Mouse (Mus musculus): ENCODE data around the gene Prkag2. TPM values are rescaled to one million over a fixed set of nuclear protein-coding genes. Genes with fewer than 3 reads are reported as not detected.

The Prkag2 gene
- polyA plus RNA-seq, 1 experiment from 2014 or later: 90.9 TPM

DNA sequence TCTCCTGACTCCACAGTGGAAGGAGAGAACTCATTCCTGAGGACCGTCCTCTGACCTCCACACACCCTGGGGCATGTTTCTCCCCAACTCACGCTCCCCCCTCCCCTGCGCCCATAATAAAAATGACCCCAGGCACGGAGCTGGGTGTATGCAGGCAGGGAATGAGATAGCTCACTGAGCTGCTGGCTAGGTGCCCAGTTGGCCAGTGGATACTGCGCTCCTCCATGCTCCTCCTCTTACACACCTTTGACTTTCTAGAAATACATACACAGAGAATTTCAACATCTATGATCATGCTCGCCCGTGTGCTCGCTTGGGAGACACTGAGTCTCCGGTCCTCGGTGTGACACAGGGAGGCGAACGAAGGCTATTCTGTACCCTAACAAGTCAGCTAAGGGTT lies 124.2 kb downstream of the Prkag2 start:
- H3K27me3 ChIP-seq (replicated peaks): no peaks in the 10 kb centered on the region
- H3K4me1 ChIP-seq: peaks cover 6% of the 10 kb centered on the region; the same call in 1 of the 2 replicates
- H3K4me2 ChIP-seq: no peak overlapping the region
- WGBS: 64% methylated on average over 12 of the region's 12 CpGs
- no peaks in the 10 kb centered on the region for H3K36me3 ChIP-seq
- no peaks in the 10 kb centered on the region for H3K9me3 ChIP-seq (replicated peaks)
- H3K4me3 ChIP-seq (replicated peaks): no peak overlapping the region
- H3K9ac ChIP-seq (replicated peaks): no peak overlapping the region
- no peak overlapping the region for H3K27ac ChIP-seq (replicated peaks)
- no peak for ATAC-seq (ENCODE audit: low FRiP score)

GRCm38 (mm10) chr5:24975100-24975499 lies 125.3 kb downstream of the Prkag2 start:
- H3K4me1 ChIP-seq: peaks cover 6% of the 10 kb centered on the region; the same call in 1 of the 2 replicates
- H3K9me3 ChIP-seq (replicated peaks): no peaks in the 10 kb centered on the region
- no peak overlapping the region for H3K4me2 ChIP-seq
- no peaks in the 10 kb centered on the region for H3K27me3 ChIP-seq (replicated peaks)
- WGBS: 78% methylated on average over 7 of the region's 7 CpGs
- no peaks in the 10 kb centered on the region for H3K36me3 ChIP-seq
- no peak overlapping the region for H3K27ac ChIP-seq (replicated peaks)
- no peak overlapping the region for H3K4me3 ChIP-seq (replicated peaks)
- no peak overlapping the region for H3K9ac ChIP-seq (replicated peaks)
- no peak for ATAC-seq (ENCODE audit: low FRiP score)

DNA sequence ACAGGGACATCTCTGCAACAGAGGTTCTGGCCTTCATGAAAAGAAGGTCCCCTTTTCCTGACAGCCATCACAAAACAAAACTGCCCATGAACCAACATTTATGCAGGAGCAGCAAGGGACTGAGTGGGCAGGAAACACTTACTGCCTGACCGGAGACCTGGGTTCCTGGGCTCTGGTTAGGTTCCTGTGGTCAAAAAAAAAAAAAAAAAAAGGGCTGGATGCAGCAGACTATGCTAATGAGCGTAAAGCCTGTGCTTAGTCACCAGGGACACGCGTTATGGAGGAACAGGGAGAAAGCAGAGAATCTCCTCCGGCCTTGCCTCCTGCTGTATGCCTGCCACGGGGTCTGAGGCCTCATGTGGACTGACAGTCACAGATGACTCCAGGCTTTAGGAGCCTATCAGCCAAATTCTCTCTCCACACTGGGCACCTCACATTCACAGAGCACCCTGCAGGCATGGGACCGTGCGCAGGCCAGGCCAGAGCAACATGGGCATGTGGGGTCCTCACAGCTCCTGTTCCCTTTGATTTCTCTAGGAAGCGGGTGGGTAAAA lies 126.7 kb downstream of the Prkag2 start:
- Histone ChIP-seq H3K4me1 (peaks cover 9% of the 10 kb centered on the region; the same call in 1 of the 2 replicates), H3K9ac (replicated peaks) (no peak overlapping the region), H3K4me2 (no peak overlapping the region), H3K4me3 (replicated peaks) (no peak overlapping the region), H3K27me3 (replicated peaks) (no peaks in the 10 kb centered on the region), H3K36me3 (no peaks in the 10 kb centered on the region), H3K27ac (replicated peaks) (no peak overlapping the region), H3K9me3 (replicated peaks) (no peaks in the 10 kb centered on the region)
- ATAC-seq (ENCODE audit: low FRiP score): no peak
- 77% methylated on average over 9 of the region's 9 CpGs for WGBS

GRCm38 (mm10) chr5:24973228-24973627 lies 127.2 kb downstream of the Prkag2 start:
- WGBS: 73% methylated on average over 13 of the region's 13 CpGs
- H3K36me3 ChIP-seq: no peaks in the 10 kb centered on the region
- H3K4me1 ChIP-seq: peaks cover 9% of the 10 kb centered on the region; the same call in 1 of the 2 replicates
- H3K4me2 ChIP-seq: no peak overlapping the region
- H3K9me3 ChIP-seq (replicated peaks): no peaks in the 10 kb centered on the region
- no peak for ATAC-seq (ENCODE audit: low FRiP score)
- H3K27me3 ChIP-seq (replicated peaks): no peaks in the 10 kb centered on the region
- no peak overlapping the region for H3K27ac ChIP-seq (replicated peaks)
- H3K9ac ChIP-seq (replicated peaks): no peak overlapping the region
- H3K4me3 ChIP-seq (replicated peaks): no peak overlapping the region

- ATAC-seq (ENCODE audit: low FRiP score): no peak
- 91% methylated on average over 8 of the region's 8 CpGs for WGBS
- no peak overlapping the region for H3K27ac ChIP-seq (replicated peaks)
- no peaks in the 10 kb centered on the region for H3K36me3 ChIP-seq
- no peaks in the 10 kb centered on the region for H3K27me3 ChIP-seq (replicated peaks)
- no peaks in the 10 kb centered on the region for H3K9me3 ChIP-seq (replicated peaks)
- H3K4me3 ChIP-seq (replicated peaks): no peak overlapping the region
- H3K4me1 ChIP-seq: peaks cover 3% of the 10 kb centered on the region; the same call in 1 of the 2 replicates
- no peak overlapping the region for H3K4me2 ChIP-seq
- H3K9ac ChIP-seq (replicated peaks): no peak overlapping the region
Observed at GRCm38 (mm10) chr5:24970552-24971275, 129.7 kb downstream of the Prkag2 start.

DNA sequence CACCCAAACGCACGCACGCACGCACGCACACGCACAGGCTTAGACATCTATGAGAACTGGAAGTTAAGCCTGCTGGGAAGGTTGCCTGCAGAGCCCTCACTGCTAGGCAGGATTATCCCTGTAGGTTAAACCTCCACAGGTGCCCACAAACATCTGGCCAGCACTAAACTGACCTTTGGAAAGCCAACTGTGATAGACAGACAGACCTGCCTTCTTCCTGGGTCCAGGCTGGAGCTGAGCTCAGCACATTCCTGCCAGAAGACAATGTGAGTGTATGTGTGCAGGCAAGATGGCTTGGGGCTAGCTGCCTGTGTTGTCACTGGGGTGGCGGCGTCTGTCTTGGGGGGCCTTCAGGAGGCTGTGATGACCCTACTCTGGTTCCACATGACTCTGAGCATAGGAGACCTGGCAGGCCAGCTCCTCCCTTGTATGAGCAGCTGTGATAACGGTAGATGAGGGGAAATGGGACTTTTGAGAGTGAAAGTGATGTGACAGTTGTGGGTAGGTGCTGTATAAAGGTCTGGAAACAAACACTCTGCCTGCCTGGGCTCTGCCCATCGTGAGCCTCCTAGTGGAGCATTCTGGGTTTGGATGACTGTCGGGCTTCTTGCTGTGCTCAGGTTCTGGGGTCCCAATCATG lies 131.1 kb downstream of the Prkag2 start:
- 83% methylated on average over 11 of the region's 11 CpGs for WGBS
- no peak overlapping the region for H3K4me2 ChIP-seq
- H3K4me3 ChIP-seq (replicated peaks): no peak overlapping the region
- no peaks in the 10 kb centered on the region for H3K36me3 ChIP-seq
- H3K9ac ChIP-seq (replicated peaks): no peak overlapping the region
- no peak for ATAC-seq (ENCODE audit: low FRiP score)
- peaks cover 3% of the 10 kb centered on the region; the same call in 1 of the 2 replicates for H3K4me1 ChIP-seq
- H3K27ac ChIP-seq (replicated peaks): no peak overlapping the region
- H3K9me3 ChIP-seq (replicated peaks): no peaks in the 10 kb centered on the region
- no peaks in the 10 kb centered on the region for H3K27me3 ChIP-seq (replicated peaks)

DNA sequence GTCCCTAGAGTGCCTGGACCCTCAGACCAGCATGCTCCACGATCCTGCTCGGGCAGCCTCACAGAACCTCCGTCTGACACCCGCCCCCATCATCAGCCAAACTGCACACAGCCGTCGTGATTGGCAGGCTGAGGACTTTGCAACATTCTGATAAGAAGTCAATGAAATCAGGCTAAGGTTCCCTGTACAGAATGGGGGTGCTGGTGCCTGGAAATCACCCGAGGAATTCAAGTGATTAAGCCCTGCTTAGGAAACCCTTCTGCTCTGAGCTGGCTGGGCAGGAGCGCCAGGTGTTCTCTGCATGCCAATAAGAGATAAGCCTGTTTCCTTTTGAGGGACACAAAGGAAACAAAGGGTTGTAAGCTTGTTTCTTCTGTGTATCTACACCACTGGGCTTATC lies 131.7 kb downstream of the Prkag2 start:
- 58% methylated on average over 8 of the region's 8 CpGs for WGBS

DNA sequence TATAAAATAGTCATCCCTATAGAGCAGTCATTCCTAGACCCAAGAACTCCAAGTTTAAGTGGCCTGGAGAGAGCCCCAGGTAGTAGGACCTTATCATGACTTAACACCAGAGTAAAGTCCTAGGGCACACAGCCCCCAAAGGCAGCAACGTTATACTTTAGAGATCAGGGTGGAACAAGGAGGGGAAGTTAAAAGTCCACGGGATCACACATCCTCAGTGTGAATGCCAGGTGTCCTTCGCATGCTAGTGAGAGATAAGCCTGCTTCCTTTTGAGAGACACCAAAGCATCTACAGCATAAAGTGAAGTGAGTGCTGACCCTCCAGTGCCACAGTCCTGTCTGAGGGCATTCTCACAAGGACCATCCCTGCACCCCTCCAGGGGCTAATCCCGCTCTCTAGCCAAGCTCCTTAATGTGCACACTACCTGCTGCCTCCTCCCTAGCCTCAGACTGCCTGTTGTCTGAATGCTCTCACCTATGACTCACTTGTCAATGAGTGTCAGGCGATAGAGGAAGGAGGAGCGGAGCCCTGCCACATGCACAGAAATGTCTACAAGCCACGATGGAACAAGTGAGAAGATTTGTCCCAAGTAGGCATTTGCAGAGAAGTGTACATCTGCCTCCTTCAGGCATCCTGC lies 132.4 kb downstream of the Prkag2 start:
- Histone ChIP-seq H3K27me3 (replicated peaks) (no peaks in the 10 kb centered on the region), H3K4me2 (no peak overlapping the region), H3K27ac (replicated peaks) (no peak overlapping the region), H3K9ac (replicated peaks) (no peak overlapping the region), H3K36me3 (no peaks in the 10 kb centered on the region), H3K4me1 (peaks cover 3% of the 10 kb centered on the region; the same call in 1 of the 2 replicates), H3K4me3 (replicated peaks) (no peak overlapping the region), H3K9me3 (replicated peaks) (no peaks in the 10 kb centered on the region)
- 81% methylated on average over 7 of the region's 7 CpGs for WGBS
- ATAC-seq (ENCODE audit: low FRiP score): no peak

More for the DNA sequence above, 131.7 kb downstream of the Prkag2 start:
- Histone ChIP-seq H3K4me1 (peaks cover 3% of the 10 kb centered on the region; the same call in 1 of the 2 replicates), H3K4me3 (replicated peaks) (no peak overlapping the region), H3K9me3 (replicated peaks) (no peaks in the 10 kb centered on the region), H3K27ac (replicated peaks) (no peak overlapping the region), H3K27me3 (replicated peaks) (no peaks in the 10 kb centered on the region), H3K9ac (replicated peaks) (no peak overlapping the region), H3K4me2 (no peak overlapping the region), H3K36me3 (no peaks in the 10 kb centered on the region)
- ATAC-seq (ENCODE audit: low FRiP score): no peak

DNA sequence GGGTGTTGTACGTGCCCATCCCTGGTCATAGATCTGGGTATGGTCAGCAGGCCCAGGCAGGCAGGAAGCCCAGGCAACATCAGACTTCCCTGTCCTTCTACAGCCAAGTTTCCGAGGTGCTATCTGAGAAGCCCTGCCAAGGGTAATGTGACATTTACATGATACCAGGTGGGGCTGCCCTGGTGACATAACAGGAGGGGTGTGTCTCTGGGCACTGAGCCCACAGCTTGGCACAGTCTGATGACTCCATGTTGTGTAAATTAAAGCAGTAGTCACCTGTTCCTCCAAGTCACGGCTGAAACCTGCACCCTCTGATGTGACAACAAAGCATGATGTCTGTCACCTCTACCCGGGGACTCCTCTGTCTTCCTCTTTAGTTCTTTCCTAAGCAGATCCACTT lies 136.7 kb downstream of the Prkag2 start:
- H3K27me3 ChIP-seq (replicated peaks): no peaks in the 10 kb centered on the region
- H3K9ac ChIP-seq (replicated peaks): no peak overlapping the region
- no peak for ATAC-seq (ENCODE audit: low FRiP score)
- H3K4me1 ChIP-seq: no peaks in the 10 kb centered on the region
- no peaks in the 10 kb centered on the region for H3K9me3 ChIP-seq (replicated peaks)
- 83% methylated on average over 4 of the region's 4 CpGs for WGBS
- no peaks in the 10 kb centered on the region for H3K36me3 ChIP-seq
- no peak overlapping the region for H3K27ac ChIP-seq (replicated peaks)
- no peak overlapping the region for H3K4me3 ChIP-seq (replicated peaks)
- no peak overlapping the region for H3K4me2 ChIP-seq

DNA sequence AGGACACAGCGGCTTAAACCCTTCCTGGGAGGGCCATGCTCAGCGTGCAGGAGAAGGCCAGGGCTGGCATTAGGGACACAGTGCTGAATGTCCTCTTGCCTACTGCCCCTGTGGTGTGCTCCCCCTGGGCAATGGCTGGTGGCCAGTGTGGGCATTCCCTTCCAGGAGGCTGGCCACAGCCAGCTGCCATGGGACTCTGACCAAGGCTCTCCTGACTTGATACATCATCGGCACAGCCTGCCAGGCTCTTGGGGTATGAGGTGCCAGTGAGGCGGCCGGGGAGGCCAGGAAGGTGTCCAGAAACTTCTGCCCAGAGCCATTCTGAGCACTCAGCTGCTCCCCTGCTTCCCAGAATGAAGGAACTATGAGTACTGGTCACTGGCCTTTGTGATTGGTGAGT lies 139.7 kb downstream of the Prkag2 start:
- no peak for ATAC-seq (ENCODE audit: low FRiP score)
- no peaks in the 10 kb centered on the region for H3K27me3 ChIP-seq (replicated peaks)
- no peak overlapping the region for H3K9ac ChIP-seq (replicated peaks)
- H3K4me1 ChIP-seq: no peaks in the 10 kb centered on the region
- H3K27ac ChIP-seq (replicated peaks): no peak overlapping the region
- H3K4me3 ChIP-seq (replicated peaks): no peak overlapping the region
- H3K9me3 ChIP-seq (replicated peaks): no peaks in the 10 kb centered on the region
- no peak overlapping the region for H3K4me2 ChIP-seq
- no peaks in the 10 kb centered on the region for H3K36me3 ChIP-seq
- 95% methylated on average over 5 of the region's 5 CpGs for WGBS

GRCm38 (mm10) chr5:24959758-24960157 lies 140.7 kb downstream of the Prkag2 start:
- no peak overlapping the region for H3K4me3 ChIP-seq (replicated peaks)
- H3K4me1 ChIP-seq: no peaks in the 10 kb centered on the region
- no peaks in the 10 kb centered on the region for H3K9me3 ChIP-seq (replicated peaks)
- H3K4me2 ChIP-seq: no peak overlapping the region
- H3K9ac ChIP-seq (replicated peaks): no peak overlapping the region
- H3K27me3 ChIP-seq (replicated peaks): no peaks in the 10 kb centered on the region
- H3K27ac ChIP-seq (replicated peaks): no peak overlapping the region
- no peak for ATAC-seq (ENCODE audit: low FRiP score)
- WGBS: 88% methylated on average over 3 of the region's 3 CpGs
- no peaks in the 10 kb centered on the region for H3K36me3 ChIP-seq

Measured in neural tube, embryonic 15.5 days (tissue).